Mouse (Mus musculus): ENCODE results near the gene Eif4b. TPM values are rescaled to one million over a fixed set of nuclear protein-coding genes. Genes with fewer than 3 reads are reported as not detected.
"Not testable (repeated sequence)": the region's sequence is repeated elsewhere in the genome, so short reads cannot be mapped to it uniquely, and the experiment has no call there.

The Eif4b gene
- polyA plus RNA-seq, 1 experiment, result 114 TPM

- H3K27me3 ChIP-seq (ENCODE audit: control insufficient read depth, insufficient read depth, low read length), result no peaks in the 10 kb centered on the region
- DNase-seq, result no peak
- no peak overlapping the region for H3K4me3 ChIP-seq (replicated peaks; ENCODE audit: insufficient read depth, low read depth, low read length)
- H3K27ac ChIP-seq (ENCODE audit: insufficient read depth, low read length), result no peak overlapping the region
- no peak for TF ChIP-seq CTCF (IDR thresholded peaks at IDR 0.05; ENCODE audit: borderline replicate concordance, insufficient read depth, low read depth, low read length)
- TF ChIP-seq POLR2A (IDR thresholded peaks at IDR 0.05; ENCODE audit: borderline replicate concordance, insufficient read depth, low read length), result no peak
- WGBS, result 64% methylated on average over 4 of the region's 4 CpGs
- no peaks in the 10 kb centered on the region for H3K4me1 ChIP-seq (ENCODE audit: control insufficient read depth, insufficient read depth, low read length)
Measured at GRCm38 (mm10) chr15:102079221-102079620, 5.6 kb downstream of the Eif4b start.

GRCm38 (mm10) chr15:102079924-102080323, 6.4 kb downstream of the Eif4b start:
- H3K27me3 ChIP-seq (ENCODE audit: control insufficient read depth, insufficient read depth, low read length), result not testable (repeated sequence)

GRCm38 (mm10) chr15:102080429-102080828, 6.9 kb downstream of the Eif4b start:
- Histone ChIP-seq H3K27me3 (ENCODE audit: control insufficient read depth, insufficient read depth, low read length) (no peaks in the 10 kb centered on the region), H3K27ac (ENCODE audit: insufficient read depth, low read length) (no peak overlapping the region), H3K4me1 (ENCODE audit: control insufficient read depth, insufficient read depth, low read length) (no peaks in the 10 kb centered on the region), H3K4me3 (replicated peaks; ENCODE audit: insufficient read depth, low read depth, low read length) (no peak overlapping the region)
- DNase-seq, result no peak
- 52% methylated on average over 2 of the region's 2 CpGs for WGBS
- TF ChIP-seq CTCF (IDR thresholded peaks at IDR 0.05; ENCODE audit: borderline replicate concordance, insufficient read depth, low read depth, low read length) (no peak), POLR2A (IDR thresholded peaks at IDR 0.05; ENCODE audit: borderline replicate concordance, insufficient read depth, low read length) (no peak)

More at GRCm38 (mm10) chr15:102079924-102080323, 6.4 kb downstream of the Eif4b start:
- not testable (repeated sequence) for H3K4me1 ChIP-seq (ENCODE audit: control insufficient read depth, insufficient read depth, low read length); DNase-seq; H3K4me3 ChIP-seq (replicated peaks; ENCODE audit: insufficient read depth, low read depth, low read length); H3K27ac ChIP-seq (ENCODE audit: insufficient read depth, low read length)
- 75% methylated on average over 8 of the region's 8 CpGs for WGBS

- no peaks in the 10 kb centered on the region for H3K27me3 ChIP-seq (ENCODE audit: control insufficient read depth, insufficient read depth, low read length)
- no peak overlapping the region for H3K27ac ChIP-seq (ENCODE audit: insufficient read depth, low read length)
- WGBS, result 88% methylated on average over 4 of the region's 4 CpGs
- TF ChIP-seq CTCF (IDR thresholded peaks at IDR 0.05; ENCODE audit: borderline replicate concordance, insufficient read depth, low read depth, low read length) (no peak), POLR2A (IDR thresholded peaks at IDR 0.05; ENCODE audit: borderline replicate concordance, insufficient read depth, low read length) (no peak)
- DNase-seq, result no peak
- H3K4me1 ChIP-seq (ENCODE audit: control insufficient read depth, insufficient read depth, low read length), result no peaks in the 10 kb centered on the region
- no peak overlapping the region for H3K4me3 ChIP-seq (replicated peaks; ENCODE audit: insufficient read depth, low read depth, low read length)
Measured at GRCm38 (mm10) chr15:102082148-102082547, 8.6 kb downstream of the Eif4b start.

- Histone ChIP-seq H3K4me3 (replicated peaks; ENCODE audit: insufficient read depth, low read depth, low read length) (no peak overlapping the region), H3K4me1 (ENCODE audit: control insufficient read depth, insufficient read depth, low read length) (no peaks in the 10 kb centered on the region), H3K27ac (ENCODE audit: insufficient read depth, low read length) (no peak overlapping the region), H3K27me3 (ENCODE audit: control insufficient read depth, insufficient read depth, low read length) (no peaks in the 10 kb centered on the region)
- TF ChIP-seq CTCF (IDR thresholded peaks at IDR 0.05; ENCODE audit: borderline replicate concordance, insufficient read depth, low read depth, low read length) (no peak), POLR2A (IDR thresholded peaks at IDR 0.05; ENCODE audit: borderline replicate concordance, insufficient read depth, low read length) (no peak)
- 83% methylated on average over 4 of the region's 4 CpGs for WGBS
- no peak for DNase-seq
Measured at GRCm38 (mm10) chr15:102083028-102083427, 9.5 kb downstream of the Eif4b start.

DNA sequence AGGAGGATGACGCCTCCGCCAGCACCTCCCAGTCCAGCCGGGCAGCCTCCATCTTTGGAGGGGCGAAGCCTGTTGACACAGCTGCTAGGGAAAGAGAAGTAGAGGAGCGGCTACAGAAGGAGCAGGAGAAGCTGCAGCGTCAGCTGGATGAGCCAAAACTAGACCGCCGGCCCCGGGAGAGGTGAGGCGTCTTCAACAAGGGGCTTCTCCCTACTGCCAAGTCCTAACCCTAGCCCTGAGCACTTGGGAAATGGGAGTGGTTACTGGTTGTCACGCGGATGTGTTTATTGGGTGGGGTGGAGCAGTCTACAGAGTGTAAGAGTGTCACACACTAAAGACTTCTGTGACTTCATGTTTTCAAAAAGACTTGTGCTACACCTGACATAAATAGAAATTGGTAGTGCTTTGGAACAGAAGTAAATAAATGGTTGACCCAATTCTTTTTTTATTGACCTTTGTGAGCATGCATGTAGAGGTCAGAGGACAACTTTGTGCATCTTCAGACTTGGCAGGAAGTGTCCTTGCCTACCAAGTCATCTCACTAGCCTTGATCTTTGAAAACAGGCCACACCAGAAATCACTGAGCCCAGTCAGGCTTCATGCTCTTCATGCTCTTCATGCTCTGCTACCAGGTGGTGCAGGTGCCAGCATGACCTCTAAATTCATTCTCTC, 16.5 kb downstream of the Eif4b start:
- Histone ChIP-seq H3K27me3 (ENCODE audit: control insufficient read depth, insufficient read depth, low read length) (no peaks in the 10 kb centered on the region), H3K4me1 (ENCODE audit: control insufficient read depth, insufficient read depth, low read length) (no peaks in the 10 kb centered on the region), H3K4me3 (replicated peaks; ENCODE audit: insufficient read depth, low read depth, low read length) (no peak overlapping the region), H3K27ac (ENCODE audit: insufficient read depth, low read length) (no peak overlapping the region)
- no peak for TF ChIP-seq POLR2A (IDR thresholded peaks at IDR 0.05; ENCODE audit: borderline replicate concordance, insufficient read depth, low read length)
- no peak for TF ChIP-seq CTCF (IDR thresholded peaks at IDR 0.05; ENCODE audit: borderline replicate concordance, insufficient read depth, low read depth, low read length)
- no peak for DNase-seq
- 84% methylated on average over 12 of the region's 12 CpGs for WGBS

GRCm38 (mm10) chr15:102091063-102091679, 17.6 kb downstream of the Eif4b start:
- no peak for TF ChIP-seq CTCF (IDR thresholded peaks at IDR 0.05; ENCODE audit: borderline replicate concordance, insufficient read depth, low read depth, low read length)
- TF ChIP-seq POLR2A (IDR thresholded peaks at IDR 0.05; ENCODE audit: borderline replicate concordance, insufficient read depth, low read length), result no peak
- no peaks in the 10 kb centered on the region for H3K4me1 ChIP-seq (ENCODE audit: control insufficient read depth, insufficient read depth, low read length)
- 87% methylated on average over 12 of the region's 12 CpGs for WGBS
- no peak overlapping the region for H3K4me3 ChIP-seq (replicated peaks; ENCODE audit: insufficient read depth, low read depth, low read length)
- no peak overlapping the region for H3K27ac ChIP-seq (ENCODE audit: insufficient read depth, low read length)
- no peak for DNase-seq
- H3K27me3 ChIP-seq (ENCODE audit: control insufficient read depth, insufficient read depth, low read length), result no peaks in the 10 kb centered on the region

GRCm38 (mm10) chr15:102091688-102092087, 18.1 kb downstream of the Eif4b start:
- TF ChIP-seq CTCF (IDR thresholded peaks at IDR 0.05; ENCODE audit: borderline replicate concordance, insufficient read depth, low read depth, low read length) (no peak), POLR2A (IDR thresholded peaks at IDR 0.05; ENCODE audit: borderline replicate concordance, insufficient read depth, low read length) (no peak)
- Histone ChIP-seq H3K4me3 (replicated peaks; ENCODE audit: insufficient read depth, low read depth, low read length) (no peak overlapping the region), H3K4me1 (ENCODE audit: control insufficient read depth, insufficient read depth, low read length) (no peaks in the 10 kb centered on the region), H3K27ac (ENCODE audit: insufficient read depth, low read length) (no peak overlapping the region), H3K27me3 (ENCODE audit: control insufficient read depth, insufficient read depth, low read length) (no peaks in the 10 kb centered on the region)
- no peak for DNase-seq
- WGBS, result 61% methylated on average over 1 of the region's 1 CpGs

Measured in cerebellum, adult 2 months (tissue).